Mouse (Mus musculus) cortical plate, adult 2 months (tissue): ENCODE results near the gene Atp5d.

Experiments used
- CTCF ChIP-seq: fragments of 200-500 bp; IDR thresholded peaks from 2 replicates; pipeline ENCODE4 v1.5.1; 2011; ENCODE audit warnings: mild to moderate bottlenecking, control low read depth, low read length; ENCODE audit not compliant: insufficient read depth; ENCODE audit errors: extremely low read depth
- POLR2A ChIP-seq: fragments of 200-500 bp; IDR thresholded peaks from 2 replicates; pipeline ENCODE4 v1.6.1; 2011; ENCODE audit warnings: mild to moderate bottlenecking, low read length, control low read depth; ENCODE audit not compliant: insufficient read depth; ENCODE audit errors: extremely low read depth

GRCm38 (mm10) chr10:80146568-80147011, 8.2 kb downstream of the Atp5d start:
- no peak for TF ChIP-seq CTCF
- no peak for TF ChIP-seq POLR2A
